Mouse (Mus musculus) induced T-regulatory cell, adult 2 months (primary cell): ENCODE measurements around the gene Nom1.

Source experiments
- DNase-seq: peaks from one replicate; pipeline ENCODE4 v3.0.0-alpha.2; 2012; ENCODE audit warnings: low read depth

The Nom1 gene

GRCm38 (mm10) chr5:29470851-29471394, 36.5 kb downstream of the Nom1 start:
- DNase-seq: no peak

- no peak for DNase-seq
Observed at GRCm38 (mm10) chr5:29471396-29471795, 36.9 kb downstream of the Nom1 start.

GRCm38 (mm10) chr5:29471855-29472665, 37.6 kb downstream of the Nom1 start:
- no peak for DNase-seq

- no peak for DNase-seq
Observed at GRCm38 (mm10) chr5:29473551-29474245, 39.2 kb downstream of the Nom1 start.

- DNase-seq: no peak
Observed at GRCm38 (mm10) chr5:29474246-29474960, 39.9 kb downstream of the Nom1 start.

GRCm38 (mm10) chr5:29475041-29475440, 40.6 kb downstream of the Nom1 start:
- no peak for DNase-seq

GRCm38 (mm10) chr5:29475556-29475955, 41.1 kb downstream of the Nom1 start:
- no peak for DNase-seq

- no peak for DNase-seq
Observed at GRCm38 (mm10) chr5:29476021-29476420, 41.6 kb downstream of the Nom1 start.

GRCm38 (mm10) chr5:29477474-29478207, 43.2 kb downstream of the Nom1 start:
- DNase-seq: no peak

GRCm38 (mm10) chr5:29478208-29479197, 44.0 kb downstream of the Nom1 start, which contains the start of gene Mnx1:
Mnx1 (minus strand) TSS chr5:29478470.
- DNase-seq: no peak

GRCm38 (mm10) chr5:29479198-29479593, 44.7 kb downstream of the Nom1 start:
- DNase-seq: no peak

GRCm38 (mm10) chr5:29483801-29484200, 49.3 kb downstream of the Nom1 start:
- DNase-seq: no peak

- no peak for DNase-seq
Observed at GRCm38 (mm10) chr5:29484965-29485940, 50.8 kb downstream of the Nom1 start.

- no peak for DNase-seq
Observed at GRCm38 (mm10) chr5:29485941-29486320, 51.5 kb downstream of the Nom1 start.

- DNase-seq: no peak
Observed at GRCm38 (mm10) chr5:29487321-29487720, 52.9 kb downstream of the Nom1 start.

GRCm38 (mm10) chr5:29507013-29507412, 72.5 kb downstream of the Nom1 start:
- no peak for DNase-seq
